Mouse (Mus musculus) kidney, adult 11 months (tissue): Measurements from ENCODE around the gene Tshz2.

Experiments
- DNase-seq: peaks from one replicate; pipeline ENCODE4 v3.0.0; 2022

Tshz2 gene

DNA sequence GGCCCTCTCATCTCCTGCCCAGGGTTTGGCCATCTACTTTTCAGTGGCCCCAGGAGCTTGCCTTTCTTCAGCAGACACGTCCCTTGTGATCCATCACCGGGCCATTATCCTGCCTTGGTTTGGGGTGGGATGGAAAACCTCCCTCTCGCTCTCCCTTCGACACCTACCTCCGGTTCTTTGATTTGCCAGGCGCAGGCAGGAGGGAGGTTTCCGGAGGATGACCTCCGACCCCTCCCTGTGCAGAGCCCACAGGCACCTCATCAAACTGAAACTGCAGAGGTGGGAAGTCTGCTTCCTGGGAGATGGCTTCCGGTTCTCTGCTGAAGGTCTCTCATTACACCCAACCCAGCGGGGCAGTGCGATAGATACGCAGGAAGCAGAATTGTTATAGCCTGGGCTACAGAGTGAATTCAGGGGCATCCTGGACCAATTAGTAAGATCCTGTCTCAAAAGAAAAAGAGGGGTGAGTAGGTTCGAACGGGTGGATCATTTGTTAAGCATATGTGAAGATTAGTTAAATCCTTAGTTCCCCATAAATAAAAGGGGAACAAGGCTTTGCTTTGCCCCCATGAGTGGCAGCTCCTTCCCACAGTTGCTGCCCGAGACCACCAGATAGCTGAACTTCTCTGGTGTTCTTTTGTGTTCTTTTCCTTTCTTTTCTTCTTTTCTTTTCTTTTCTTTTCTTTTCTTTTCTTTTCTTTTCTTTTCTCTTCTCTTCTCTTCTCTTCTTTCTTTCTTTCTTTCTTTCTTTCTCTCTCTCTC lies 70.1 kb downstream of the Tshz2 start:
- DNase-seq, result no peak

DNA sequence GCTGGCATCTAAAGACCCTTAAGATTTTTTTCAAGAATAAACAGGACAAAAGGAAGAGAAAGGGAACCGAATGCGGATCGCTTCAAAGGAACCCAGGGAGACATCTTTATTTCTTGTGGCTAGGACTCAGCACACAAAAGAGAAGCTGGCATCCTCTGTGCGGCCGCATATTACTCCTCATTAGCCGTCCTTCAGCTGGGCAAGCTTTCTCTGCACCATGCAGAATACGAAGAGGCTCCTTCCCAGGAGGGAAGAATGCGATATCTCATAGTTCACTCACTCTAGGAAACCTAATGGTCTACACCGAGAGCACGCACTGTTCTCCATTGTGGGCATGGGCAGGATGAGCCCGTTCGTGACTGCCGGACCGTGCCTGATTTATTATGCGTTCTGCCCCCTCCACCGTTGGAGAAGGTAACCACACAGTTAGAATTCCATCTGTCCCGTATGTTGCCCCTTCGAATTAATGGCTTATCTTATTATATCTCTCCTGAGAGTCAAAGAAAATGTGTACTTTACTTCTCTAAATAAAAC lies 89.0 kb downstream of the Tshz2 start:
- no peak for DNase-seq

DNA sequence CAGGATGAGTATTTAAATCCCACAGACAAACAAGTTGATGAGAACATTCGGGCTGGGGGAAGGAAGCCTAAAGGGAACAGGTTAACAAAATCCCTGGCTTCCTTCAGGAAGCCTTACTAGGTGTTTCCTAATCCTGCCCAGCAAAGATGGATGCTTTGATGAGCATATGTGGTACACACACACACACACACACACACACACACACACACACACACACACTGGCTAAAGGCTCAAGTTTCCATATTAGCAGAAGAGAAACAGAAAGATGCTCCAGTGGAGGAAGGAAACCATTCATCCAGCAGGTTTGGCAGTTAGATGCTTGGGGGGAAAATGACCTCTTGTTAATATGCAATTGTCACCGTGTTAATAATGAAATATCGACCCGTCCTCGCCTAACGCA lies 89.5 kb downstream of the Tshz2 start:
- DNase-seq, result no peak

DNA sequence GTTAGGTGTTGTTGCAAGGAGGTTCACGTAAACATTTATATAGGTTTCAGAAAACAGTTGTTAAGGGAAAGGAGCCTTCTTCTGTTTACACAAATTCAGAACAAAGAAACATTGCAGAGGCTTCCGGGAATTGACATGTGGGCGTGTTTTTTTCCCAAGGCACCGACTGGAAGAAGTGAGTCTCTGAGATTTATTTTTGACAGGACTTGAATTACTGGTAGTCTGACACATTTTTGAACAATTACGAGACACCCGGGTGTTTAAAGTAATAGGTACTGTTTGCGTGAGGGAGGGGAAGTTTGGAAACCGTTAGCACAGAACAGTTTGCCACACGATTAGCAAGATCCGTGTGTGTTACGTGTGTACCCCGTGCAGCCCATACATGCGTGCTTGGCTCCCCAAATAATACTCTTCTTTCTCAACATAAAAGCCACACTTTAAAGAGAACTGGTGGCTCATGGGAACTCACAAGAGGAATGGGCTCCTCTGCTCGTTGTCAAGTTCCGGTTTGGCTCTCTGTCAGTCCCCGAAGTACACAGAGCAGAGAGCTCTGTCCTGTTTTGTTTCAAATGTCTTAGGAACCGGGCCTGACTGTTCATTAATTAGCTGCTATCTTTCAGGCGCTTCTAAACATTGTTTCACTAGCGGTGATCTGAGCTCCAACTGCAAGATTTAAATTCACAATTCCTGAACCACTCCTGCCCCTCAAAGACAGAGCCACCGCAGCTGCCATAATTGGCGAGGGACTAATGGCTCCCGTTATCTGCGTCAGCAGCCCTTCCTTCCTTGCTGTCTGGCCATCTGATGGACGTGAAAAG lies 91.0 kb downstream of the Tshz2 start:
- DNase-seq, result peak; percentile 9

DNA sequence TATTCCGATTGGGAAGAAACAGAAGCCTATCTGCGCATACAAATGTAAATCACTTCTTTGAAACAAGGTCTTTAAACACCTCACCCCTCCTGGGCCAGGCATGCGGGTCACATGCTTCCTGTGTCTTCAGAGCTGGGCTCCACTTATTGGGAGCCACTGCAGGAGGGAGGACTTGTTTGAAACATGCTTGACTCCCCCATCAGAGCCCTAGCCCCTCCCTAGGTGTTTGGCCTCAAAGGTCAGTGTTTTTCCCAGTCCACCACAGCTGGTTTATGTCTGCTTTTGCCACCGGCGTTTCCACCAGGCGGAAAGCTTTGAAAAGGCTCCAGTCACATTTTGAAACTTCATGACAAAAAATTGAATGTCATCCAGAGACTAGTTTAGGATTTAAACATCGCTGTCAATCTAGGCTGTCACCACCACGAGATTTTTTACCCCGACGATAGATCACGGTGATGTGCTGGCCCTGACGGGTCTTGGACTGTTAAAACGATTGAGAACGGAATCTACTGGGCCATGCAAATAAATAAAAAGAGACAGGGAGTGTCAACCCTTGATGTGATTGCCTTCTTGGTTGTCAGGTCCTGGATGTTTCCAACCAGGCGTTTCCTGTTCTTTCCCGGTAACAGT lies 96.0 kb downstream of the Tshz2 start:
- DNase-seq, result peak; percentile 26

DNA sequence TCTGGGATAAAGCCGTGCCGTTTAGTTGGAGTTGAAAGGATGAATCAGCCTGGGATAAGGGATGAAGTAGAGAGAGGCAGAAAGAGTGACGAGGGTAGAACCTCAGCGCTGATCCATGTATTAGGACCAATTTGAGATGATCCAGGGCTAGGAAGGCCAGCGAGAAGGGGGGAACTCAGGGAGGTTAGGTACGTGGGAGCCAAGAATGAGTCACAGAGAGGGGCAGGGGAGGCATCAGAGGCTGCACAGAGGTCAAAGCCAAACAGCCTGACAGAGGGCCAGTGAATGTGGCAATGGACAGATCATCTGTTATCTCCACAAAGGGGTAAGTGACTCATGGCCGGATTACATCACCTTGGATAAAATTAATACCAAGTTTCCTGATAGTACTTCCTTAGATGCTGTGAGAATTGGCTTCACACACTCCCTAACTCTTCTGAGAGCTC lies 97.8 kb downstream of the Tshz2 start:
- no peak for DNase-seq

DNA sequence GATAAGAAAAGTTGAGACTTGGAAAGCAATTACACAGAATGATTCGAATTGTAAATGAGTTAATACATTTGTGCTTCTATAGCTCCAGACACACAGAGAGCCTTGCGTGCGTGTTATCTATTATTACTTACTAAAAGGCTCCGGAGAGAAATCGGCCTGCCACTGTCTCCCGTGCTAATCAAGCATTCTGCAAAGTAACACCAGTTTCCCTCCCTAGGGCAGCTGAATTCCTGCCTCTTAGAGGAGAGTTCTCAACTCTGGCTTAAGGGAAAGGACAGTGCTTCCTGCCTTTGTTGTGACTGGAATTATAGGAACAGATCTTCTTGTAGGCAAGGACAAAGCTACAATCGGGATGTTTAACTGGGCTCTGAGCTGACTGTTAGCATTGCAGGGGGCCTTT lies 101.2 kb downstream of the Tshz2 start:
- DNase-seq, result no peak

DNA sequence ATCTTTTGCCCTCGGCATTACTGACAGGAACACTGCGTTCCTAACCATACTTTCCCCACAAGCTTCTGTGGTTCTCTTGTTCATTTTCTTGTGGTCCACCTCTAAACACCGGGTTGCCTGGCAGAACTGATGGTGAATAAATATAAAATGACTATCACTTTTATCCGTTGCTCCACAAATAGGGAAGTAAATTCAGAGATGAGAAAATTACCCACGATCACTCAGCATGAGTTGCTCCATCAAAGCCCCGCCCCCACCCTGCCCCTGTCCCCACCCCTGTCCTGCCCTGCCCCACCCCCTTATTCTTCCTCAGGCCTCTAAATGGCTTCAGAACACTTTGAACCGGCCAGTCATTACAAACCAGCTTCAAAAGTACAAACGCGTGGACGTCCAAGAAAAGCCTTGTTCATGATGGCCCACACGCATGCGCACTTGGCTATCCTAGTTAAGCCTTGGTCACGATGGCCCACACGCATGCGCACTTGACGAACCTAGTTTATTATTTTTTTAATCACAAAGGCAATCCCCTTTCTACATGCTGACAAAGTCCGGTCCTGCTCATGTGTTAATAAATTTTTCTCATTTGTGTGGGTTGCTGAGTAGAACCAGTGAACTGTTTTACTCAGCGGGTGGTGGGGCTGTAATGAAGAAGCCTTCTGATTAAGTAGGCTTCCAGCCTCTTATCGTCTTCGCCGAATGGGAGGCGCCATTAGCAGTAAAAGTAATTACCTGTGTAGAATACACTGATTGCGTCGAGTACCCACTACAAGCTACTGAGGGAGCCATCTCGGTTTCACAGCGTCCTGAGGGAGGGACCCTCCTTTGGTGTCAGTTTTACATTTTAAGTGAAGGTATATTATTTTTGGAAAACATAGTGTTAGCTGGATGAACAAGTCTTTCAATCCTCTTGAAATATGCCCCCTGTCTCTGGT lies 102.9 kb downstream of the Tshz2 start:
- no peak for DNase-seq

DNA sequence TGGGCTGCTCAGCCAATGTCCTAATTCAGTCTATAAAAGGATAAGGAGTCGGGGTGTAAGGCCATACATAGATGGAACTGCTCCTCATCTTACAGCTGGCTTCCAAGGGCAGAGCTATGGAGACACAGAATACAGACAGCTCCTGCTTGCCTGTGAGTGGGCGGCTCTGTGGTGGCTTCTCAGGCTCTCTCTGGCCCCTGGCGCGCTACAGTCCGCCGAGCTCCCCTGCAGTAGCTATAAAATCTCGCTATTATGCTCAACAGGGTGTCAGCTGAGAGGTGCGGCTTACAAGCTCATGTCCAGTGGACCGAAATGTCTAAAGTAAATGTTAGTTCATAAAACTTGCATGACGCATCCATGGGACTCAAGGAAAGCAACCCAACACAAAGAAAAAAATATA lies 108.2 kb downstream of the Tshz2 start:
- no peak for DNase-seq

DNA sequence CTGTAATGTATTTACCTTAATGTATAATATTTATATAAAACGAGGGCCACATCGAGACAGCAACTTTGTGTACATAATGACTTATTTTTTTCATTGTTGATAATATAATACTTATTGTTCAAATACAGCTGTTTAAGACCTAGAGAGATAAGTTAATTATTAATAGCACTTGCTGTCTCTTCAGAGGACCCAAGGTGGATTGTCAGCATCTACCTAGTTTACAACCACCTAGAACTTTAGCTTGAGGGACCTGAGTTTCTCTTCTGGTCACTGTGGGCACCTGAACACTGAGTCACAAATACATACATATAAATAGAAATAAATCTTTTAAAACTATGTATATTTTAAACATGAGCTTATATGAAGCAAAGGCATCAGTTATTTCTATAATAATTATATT lies 110.0 kb downstream of the Tshz2 start:
- no peak for DNase-seq

DNA sequence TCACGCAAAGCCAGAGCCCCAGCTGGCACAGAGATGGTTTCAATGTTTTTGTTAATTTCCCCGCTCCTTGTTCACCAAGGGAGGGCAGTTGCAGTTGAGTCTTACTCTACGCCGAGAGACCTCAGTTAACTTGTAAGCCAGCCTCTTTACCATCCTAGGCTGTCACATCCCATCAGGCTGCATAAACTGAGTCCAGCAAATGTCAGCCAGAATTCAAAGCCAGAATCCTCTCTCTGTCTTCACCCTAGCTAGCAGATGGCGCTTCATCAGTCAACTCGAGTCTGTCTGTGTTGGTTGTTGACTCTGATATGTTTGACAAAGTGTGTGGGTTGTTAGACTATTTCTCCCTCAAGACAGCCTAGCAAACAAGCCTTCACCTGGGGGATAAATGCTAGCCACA lies 110.5 kb downstream of the Tshz2 start:
- DNase-seq, result no peak

DNA sequence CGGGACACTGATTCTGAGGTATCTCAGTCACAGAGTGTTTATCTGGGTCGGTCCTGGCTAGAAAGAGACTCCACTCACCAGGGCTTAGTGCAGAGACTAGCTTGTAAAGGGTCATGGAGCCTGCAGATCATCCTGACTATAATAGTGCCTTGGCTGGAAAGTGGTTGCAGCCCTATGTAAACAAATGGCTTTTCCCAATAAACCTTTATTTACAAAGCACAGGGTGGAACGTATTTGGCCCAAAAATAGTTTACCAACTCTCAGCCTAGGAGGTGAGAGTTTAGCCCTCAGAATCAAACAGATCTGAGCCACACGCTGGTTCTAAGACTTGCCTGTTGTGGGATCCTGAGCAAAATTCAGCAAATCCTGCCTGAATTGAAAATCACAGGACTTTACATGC lies 111.1 kb downstream of the Tshz2 start:
- DNase-seq, result no peak

DNA sequence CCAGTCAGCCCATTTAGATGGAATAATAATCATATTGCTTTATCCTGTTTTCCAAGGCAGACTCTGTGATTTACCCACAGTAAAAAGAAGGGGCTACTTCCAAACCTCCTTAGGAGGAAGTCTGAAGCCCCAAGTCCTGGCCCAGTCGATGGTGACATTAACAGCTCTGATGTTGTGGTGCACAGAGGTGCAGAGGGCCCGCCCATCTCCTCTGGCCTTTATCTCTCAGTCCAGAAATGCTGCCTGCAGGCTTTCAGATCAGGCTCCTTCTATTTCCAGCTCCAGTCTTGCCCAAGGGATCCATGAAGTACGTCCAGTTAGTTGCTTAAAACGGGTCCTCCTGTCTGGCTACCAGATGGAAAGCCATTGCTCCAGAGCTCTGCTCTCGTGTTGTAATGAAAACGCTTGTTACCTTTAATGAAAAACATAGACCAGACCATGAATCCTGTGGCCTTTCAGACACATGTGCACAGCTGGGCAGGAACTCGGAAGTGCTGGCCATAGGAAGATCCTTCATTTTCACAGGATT lies 114.4 kb downstream of the Tshz2 start:
- no peak for DNase-seq

DNA sequence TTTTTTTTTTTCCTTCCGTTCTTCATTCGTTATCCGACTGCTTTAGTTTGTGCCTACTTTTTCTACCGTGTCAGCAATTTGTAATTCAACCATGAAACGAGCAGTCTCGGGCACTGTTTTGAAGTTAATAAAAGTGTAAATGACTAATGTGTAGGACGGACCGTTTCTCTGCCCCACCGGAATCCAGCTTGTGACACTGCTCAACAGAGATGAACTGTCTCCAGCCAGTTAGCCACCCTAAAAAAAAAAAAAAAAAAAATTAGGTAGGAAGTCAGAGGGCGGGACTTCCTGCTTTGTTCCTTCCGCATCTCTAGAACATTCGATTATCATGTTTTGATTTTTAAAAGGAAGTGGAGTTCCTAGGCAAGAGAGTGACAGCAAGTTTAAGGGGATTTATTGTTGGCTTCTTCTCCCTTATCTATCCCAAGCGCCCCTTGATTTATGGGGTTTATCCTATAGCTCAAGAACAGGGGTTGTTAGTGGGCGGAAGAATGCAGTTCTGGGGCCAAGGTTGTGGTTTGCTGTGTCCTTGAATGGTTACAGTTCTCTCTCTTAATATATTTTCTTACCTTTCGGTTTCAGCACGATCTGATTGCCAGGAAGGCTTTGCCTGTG lies 116.6 kb downstream of the Tshz2 start:
- DNase-seq, result no peak

DNA sequence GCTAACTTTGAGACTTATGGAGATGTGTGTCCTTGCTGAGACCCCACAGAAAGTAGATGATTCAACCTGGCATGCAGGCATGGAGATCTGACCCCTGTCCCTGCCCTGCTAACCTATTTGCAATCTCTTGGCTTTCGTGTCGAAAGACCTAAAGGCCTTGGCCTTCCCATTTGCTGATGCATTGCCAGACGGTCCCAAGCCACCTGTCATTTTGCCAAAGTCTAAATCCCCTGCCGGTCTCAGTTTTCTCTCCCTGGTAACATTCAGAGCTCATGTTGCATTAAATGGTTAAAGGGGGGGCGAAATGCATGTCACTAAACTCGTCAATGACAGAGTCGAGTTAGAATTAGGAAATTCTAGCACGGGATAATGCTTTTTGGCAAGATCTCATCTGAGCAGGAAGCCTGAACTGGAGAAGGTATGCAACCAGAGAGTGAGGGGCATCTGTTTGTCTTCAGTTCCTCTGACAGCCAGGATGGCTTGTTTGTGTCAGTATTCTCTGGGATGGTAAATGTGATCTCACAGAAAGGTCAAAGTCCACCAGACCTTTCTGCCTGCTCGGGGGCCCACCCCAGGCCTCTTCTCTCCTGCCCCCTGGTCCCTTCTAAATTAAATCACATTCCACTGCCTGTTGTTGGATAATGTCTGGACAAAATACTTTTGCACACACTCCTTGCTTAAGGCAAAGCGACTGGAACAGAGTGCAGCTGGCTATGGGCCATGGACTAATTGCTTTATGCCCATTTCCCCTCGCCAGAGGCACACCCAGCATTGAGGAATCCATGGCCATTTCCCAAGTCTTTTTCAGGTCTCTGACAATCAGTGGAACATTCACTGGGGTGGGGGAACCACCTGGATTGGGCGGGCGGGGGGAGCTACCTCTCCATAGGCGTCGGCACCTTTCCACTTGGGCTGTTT lies 118.0 kb downstream of the Tshz2 start:
- peak; percentile 12 for DNase-seq

DNA sequence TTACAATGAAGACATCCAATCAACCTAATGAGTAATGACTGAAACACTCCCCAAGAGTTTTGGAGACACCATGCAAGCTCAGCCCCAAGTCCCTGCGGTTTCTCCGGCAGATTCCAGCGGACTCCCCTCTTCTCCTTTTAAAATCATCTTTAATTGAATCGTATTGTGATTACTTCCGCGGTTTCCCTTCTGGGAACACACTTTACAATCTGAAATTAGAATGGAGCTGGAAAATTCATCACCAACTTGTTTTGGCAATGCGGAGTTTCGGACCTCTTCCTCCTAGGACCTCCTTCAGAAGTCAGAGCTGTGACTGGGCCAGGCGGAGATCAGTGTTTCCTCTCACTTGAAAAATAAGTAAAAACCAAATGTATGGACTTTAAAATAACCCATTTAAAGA lies 119.3 kb downstream of the Tshz2 start:
- DNase-seq, result no peak

DNA sequence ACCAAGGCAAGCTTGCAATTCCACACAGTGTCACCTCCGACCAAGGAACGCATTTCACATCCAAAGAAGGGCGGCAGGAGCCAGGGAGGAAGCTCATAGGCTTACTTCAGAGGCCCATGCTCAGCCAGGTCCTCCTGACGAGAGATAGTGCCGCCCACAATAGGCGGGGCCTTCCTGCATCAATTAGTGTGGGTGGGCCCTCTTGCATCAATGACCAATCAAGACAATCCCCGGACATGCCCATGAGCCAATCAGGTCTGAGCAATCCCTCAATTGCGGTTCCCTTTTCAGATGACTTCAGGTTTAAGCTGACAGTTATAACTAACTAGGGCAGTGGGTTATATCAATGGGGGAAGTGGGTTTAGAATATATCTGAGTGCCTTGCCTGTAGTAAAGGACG lies 120.6 kb downstream of the Tshz2 start:
- no peak for DNase-seq

DNA sequence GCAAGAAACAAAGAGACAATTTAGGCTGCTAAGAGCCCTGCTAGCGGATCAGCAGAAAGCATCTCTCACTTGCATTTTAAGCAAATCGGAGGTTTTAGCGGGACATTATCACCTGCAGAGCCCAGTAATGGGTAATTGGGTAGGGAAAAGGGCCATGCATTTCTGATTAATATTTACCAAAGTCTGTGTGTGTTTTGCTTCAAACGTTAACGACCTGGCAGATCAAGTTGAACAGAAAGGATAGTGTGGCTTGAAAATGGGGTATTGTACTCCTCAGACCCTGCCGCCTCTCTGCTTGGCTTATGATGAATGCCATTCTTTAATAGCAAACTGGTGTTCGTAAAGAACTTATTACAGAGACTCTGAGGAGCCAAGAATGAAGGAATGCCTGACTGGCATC lies 122.3 kb downstream of the Tshz2 start:
- no peak for DNase-seq

DNA sequence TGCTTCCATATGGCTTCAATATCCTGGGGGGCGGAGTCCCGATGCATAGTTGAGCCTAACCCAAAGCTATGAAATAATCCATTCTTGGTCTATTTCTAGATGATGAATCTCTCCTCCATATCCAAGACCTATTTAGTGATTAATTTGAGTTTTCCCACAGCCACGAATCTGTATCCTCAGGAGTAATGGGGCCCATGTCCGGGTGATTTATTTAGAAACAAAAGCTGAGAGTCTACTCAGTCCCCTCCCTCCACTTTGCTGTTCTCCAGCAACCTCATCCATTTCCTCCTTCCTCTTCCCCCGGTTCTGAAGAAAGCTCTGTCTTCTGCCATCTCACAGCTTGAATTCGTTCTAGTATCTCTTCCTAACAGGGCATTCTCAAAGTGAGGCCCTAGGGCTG lies 125.3 kb downstream of the Tshz2 start:
- DNase-seq, result no peak

DNA sequence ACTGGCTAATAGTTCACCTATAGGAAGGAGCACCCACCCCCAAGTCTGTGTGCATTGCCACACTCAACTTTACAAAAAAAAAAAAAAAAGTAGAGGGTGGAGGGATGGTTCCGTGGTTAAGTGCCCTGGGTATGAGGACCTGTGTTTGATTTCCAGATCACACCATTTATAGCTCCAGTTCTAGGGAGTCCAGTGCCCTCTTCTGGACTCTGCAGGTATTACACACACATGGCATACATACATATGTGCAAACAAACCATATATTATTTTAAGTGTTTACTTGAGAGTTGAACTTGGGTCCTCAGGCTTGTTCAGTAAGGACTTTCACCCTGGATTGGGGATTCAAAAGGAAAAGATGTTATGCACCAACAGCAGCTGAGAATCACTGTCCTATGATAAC lies 127.3 kb downstream of the Tshz2 start:
- no peak for DNase-seq

DNA sequence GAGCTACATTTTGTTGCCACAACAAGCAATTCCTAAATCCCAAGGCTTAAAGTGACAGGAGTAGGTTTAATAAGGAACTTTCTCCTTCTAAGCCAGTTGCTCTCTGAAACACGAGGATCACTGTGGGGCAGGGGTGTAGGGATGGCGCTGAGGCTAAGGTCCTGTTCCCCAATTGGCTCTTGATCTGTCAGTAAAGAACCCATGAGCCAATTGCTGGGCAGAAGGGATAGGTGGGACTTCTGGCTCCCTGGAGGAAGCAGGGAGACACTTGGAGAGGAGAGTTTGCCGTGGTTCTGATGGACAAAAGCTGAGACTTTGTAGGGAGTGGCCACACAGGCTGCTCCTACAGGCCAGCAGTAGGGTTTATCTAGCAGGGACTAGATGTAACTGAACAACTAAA lies 128.9 kb downstream of the Tshz2 start:
- no peak for DNase-seq
